Mouse (Mus musculus) testis, adult 10 weeks (tissue): ENCODE data around the gene Ninj2. TPM values are rescaled to one million over a fixed set of nuclear protein-coding genes. Genes with fewer than 3 reads are reported as not detected.

ENCODE experiments used
- polyA plus RNA-seq: library from polyadenylated mRNA; stranded (reverse); fragments of 350-450 nt; fragmentation: Illumina TruSeq; extraction: RNeasy Lipid Tissue Mini Kit (QIAGEN cat#74804); gene quantifications from one replicate; pipeline ENCODE4 v1.2.3, GENCODE M21; 2014; ENCODE audit warnings: low read depth, low replicate concordance

Ninj2 gene
- not detected for polyA plus RNA-seq

DNA sequence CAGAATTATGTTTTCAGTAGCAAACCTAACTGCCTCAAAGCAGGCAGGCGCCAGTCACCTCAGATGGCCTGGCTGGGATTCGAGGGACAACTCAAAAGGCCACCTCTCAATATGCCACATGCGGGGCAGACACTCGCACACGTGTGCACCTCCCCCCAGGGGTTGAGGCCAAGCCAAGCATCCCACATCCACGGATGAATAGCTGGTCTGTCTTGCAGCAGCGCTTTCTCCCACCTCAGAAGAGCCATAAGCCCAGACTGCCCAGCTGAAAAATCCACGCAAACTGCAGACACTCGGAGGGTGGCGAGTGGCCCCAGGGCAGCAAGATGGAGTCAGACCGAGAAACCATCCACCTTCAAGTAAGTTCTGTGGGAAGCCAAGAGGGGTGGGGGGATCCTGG lies at the start of gene Ninj2:
Ninj2 (plus strand) TSS at position 251 of the 400 bp plus-strand sequence.

Other genes with a start within 250 kb of the Ninj2 start
- 12.6 TPM for gene Erc1, start 245.2 kb upstream of the Ninj2 start, polyA plus RNA-seq
- 9.5 TPM for gene Rad52, start 190.7 kb upstream of the Ninj2 start, polyA plus RNA-seq
- 551 TPM for gene Wnk1, start 54.7 kb upstream of the Ninj2 start, polyA plus RNA-seq
- gene D330020A13Rik, start 201.0 kb downstream of the Ninj2 start, polyA plus RNA-seq = not detected
- 0.90 TPM for gene B4galnt3, start 201.2 kb downstream of the Ninj2 start, polyA plus RNA-seq